Mouse (Mus musculus) cerebellum, postnatal 36 days (tissue): Measurements from ENCODE around the gene Kdm4c.
A peak's percentile ranks its signal among the peaks of the same experiment; 100 is the strongest.
"Not testable (repeated sequence)": the region's sequence is repeated elsewhere in the genome, so short reads cannot be mapped to it uniquely, and the experiment has no call there.

Source experiments
- DNase-seq, 2 experiments: peaks; one replicate each; pipeline ENCODE4 v3.0.0; 2021 to 2022; ENCODE audit warnings: mixed read lengths in 2 of 2

Kdm4c gene

DNA sequence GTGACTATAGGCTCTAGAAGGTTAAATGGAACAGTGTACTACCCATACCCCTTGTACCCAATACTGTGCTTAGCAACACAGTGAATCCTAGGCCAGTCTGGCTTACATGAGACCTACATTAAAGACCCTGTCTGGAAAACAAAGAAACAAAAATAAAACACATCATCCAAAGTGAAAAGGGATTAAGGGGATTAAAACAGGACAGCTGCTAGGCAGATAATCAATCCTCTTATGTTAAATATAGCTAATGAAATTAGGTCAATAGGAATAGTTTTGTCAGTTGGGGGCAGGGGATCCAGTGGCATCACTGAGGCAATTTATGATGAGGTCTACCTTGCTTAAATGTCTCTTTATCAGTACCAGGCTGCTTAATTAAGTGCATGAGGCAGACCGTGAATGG, at the start of gene Kdm4c:
Kdm4c (plus strand) TSS at position 322 of the 400 bp plus-strand sequence.
- no peak for DNase-seq

DNA sequence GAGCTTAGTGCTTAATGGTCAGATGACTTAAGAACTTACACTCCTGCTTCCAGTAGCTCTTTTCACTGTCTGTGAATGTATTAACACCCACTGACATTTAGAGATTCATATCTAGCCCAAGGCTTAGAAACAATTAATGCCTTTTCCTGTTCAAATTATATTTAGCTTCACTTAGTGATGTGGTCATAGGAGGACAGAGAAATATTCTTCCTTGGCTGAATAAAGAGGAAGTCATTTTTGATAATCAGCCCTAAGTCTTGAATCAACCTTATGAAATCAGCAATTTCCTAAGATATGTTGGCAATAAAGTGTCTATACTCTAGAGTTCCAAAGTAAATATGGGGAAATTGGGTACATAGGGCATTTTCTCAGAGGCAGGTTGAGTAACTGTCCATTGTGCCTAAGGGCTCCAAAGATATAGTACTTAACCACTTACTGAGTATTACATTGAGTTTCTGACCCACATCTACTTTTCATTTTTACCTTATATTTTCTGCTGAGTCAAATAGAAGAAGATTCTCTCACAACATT, 41.0 kb upstream of the Kdm4c start:
- DNase-seq, result no peak

GRCm38 (mm10) chr4:74221780-74222179, 20.5 kb upstream of the Kdm4c start:
- DNase-seq, result not testable (repeated sequence)

DNA sequence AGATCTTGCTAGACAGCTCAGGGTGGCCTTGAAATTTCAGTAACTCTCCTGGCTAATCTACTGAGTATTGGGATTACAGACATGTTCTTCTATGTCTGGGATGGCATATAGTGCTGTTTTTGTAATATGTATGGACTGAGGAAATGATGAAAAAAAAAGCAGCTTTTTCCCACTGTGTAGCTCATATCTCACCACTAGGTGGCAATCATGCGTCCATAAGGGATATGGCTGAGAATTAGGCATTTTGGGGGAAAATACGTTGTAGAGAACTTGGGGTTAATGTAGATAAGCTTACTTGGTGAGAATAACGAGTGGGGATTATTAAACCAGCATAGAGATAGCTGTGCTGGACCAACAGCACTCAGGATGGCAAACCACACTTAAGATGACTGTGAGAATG, 19.9 kb upstream of the Kdm4c start:
- DNase-seq, result no peak

- no peak for DNase-seq
Observed at GRCm38 (mm10) chr4:74224210-74224609, 18.1 kb upstream of the Kdm4c start.

- DNase-seq, result no peak
Observed at GRCm38 (mm10) chr4:74230994-74231393, 11.3 kb upstream of the Kdm4c start.

- peak; percentile 44 to 51 for DNase-seq
Observed at GRCm38 (mm10) chr4:74231405-74231804, 10.9 kb upstream of the Kdm4c start.

DNA sequence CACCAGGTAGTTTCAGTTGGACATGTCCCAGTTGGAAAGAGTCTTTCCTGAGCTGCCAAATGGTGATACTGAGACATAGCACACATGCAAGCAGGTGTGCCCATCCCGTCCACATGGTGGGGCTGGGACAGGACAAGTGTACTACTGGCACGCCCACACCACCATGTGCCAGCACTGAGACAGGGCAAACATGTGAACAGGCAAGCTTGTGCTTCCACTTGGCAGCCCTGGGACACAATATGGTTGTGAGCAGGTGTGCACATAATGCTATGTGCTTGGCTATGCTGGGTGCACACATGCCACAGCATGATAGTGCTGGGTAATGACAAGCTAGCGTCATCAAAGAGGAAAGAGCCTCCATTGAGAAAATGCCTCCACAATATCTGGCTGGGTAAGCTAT, 8.8 kb upstream of the Kdm4c start:
- DNase-seq, result peak; percentile 13 to 18

- DNase-seq, result peak; percentile 94 to 97
Observed at GRCm38 (mm10) chr4:74251348-74252244, 9.3 kb downstream of the Kdm4c start.

GRCm38 (mm10) chr4:74252245-74253105, 10.2 kb downstream of the Kdm4c start:
- peak; percentile 39 to 53 for DNase-seq

DNA sequence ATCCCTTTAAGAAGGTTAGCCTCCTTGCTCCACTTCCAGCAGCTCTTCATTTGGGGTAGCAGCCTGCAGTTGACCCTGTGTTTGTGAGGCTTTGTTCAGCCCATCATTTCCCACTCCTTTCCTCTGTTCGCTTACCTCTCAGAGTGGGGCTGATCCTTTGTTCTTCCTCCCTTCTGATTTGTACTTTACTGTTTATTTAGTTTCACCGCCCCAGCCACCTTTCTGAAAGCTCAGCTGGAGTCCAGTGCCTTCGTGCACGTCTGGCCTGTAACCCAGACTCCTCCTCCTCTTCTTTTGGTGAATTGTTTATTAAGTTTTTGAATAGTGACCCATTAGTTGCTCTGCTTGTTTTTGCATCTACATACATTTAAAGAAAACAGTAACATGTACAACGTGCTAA, 15.6 kb downstream of the Kdm4c start:
- no peak for DNase-seq

DNA sequence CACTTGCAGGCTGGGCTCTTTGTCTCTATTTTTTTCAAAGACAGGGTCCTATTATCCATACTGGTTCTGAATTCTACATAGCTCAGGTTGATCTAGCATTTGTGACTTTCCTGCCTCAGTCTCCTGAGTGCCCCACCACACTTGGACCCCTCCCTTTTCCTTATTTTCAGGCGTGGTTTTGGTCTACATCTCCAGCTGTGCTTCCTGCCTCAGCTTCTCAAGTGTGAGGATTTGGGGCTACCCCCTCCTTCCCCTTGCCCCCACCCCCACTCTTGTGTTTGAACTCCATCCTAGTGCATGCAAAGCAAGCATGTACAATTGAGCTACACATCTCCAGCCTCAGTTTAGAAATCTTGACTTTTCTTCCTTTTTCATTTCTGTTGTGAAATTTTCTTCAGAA, 16.2 kb downstream of the Kdm4c start:
- no peak for DNase-seq

DNA sequence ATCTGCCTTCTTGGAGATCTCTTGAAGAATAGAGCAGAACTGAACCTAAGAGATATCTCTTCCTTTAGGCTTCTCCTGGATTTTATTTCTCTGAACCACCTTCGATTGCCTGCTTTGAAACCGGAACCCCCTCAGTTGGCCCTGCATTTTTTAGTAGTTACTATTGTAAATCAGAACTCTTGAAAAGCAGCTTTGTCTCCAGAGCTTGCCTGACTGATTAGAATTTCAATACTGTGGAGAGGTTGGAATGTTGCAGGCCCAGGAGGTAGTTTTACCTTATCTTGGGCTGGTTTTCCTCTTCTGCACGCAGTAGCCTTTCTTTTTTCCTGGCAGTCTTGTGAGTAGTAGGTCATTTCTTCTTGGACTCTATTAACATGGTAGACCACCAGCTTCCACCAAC, 17.0 kb downstream of the Kdm4c start:
- no peak for DNase-seq

- DNase-seq, result no peak
Observed at GRCm38 (mm10) chr4:74261879-74262278, 19.6 kb downstream of the Kdm4c start.

GRCm38 (mm10) chr4:74264428-74264955, 22.2 kb downstream of the Kdm4c start:
- no peak for DNase-seq

DNA sequence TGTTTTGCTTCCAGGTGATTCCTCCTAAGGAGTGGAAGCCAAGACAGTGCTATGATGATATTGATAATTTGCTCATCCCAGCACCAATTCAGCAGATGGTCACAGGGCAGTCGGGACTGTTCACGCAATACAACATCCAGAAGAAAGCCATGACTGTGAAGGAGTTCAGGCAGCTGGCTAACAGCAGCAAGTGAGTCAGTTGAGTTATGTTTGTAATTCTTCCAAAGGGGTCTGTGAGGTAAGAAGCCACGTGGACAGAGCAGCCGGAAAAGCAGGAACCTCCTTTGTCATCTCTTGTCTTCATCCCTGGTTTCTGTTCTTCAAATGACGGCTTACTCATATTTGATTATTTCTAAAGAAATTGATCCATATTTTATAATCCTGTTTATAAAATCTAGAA, 28.9 kb downstream of the Kdm4c start:
- DNase-seq, result no peak

GRCm38 (mm10) chr4:74277486-74277885, 35.2 kb downstream of the Kdm4c start:
- peak; percentile 57 to 63 for DNase-seq

DNA sequence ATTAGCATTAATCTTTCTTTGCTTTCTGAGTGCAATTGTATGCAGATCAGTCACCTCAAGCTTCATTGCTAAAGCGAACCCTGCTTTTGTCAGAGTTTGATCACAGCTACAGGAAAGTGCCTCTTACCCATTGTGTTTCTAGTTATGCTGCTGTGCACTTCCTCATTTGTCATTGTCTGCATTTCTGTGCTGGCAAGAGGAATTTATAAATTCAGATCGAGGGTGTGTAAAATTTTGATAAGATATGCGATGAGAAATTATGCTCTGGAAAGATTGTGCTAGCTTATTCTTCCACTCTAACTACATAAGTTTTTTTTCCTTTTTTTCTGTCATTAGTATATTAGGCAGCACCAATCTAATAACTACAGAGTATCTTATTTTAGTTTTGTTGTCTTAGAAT, 37.9 kb downstream of the Kdm4c start:
- no peak for DNase-seq

- no peak for DNase-seq
Observed at GRCm38 (mm10) chr4:74287851-74288250, 45.6 kb downstream of the Kdm4c start.

- DNase-seq, result no peak
Observed at GRCm38 (mm10) chr4:74294726-74295125, 52.4 kb downstream of the Kdm4c start.

DNA sequence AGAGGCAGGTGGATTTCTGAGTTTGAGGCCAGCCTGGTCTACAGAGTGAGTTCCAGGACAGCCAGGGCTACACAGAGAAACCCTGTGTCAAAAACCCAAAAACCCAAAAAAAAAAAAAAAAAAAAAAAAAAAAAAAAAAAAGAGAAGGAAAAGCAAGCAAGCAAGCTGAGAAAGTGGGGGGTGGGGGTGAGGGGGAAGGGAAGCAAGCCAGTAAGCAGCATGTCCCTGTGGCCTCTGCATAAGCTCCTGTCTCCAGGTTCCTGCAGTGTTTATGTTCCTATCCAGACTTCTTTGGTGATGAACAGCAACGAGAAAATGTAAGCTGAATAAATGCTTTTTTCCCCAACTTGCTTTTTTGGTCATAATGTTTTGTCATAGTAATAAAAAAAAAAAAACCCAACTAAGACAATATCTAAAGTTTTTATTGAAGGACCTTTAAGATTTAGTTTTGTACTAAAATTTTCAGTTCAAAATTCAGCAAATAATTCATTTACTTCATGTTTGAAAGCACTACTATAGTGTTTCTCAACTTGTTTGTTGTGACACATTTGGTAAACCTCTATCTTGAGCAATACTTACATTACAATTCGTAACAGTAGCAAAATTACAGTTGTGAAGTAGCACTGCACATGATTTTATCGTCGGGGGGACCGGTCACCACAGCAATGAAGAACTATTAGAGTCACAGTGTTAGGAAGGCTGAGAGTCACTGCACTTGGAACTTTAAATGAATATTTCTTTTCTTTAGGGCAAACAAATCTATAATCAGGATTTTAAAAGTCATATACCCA, 63.2 kb downstream of the Kdm4c start:
- no peak for DNase-seq

- DNase-seq, result no peak
Observed at GRCm38 (mm10) chr4:74311135-74311534, 68.8 kb downstream of the Kdm4c start.
